Mouse (Mus musculus) bone marrow macrophage, adult 2 months (primary cell): ENCODE data around the gene Gramd4.

Source experiments
- CTCF ChIP-seq: IDR thresholded peaks from 2 replicates; pipeline ENCODE4 v1.5.1; 2012; ENCODE audit warnings: low read depth, mild to moderate bottlenecking, low read length, moderate library complexity
- POLR2A ChIP-seq: IDR thresholded peaks from 2 replicates; pipeline ENCODE4 v1.6.1; 2012; ENCODE audit warnings: mild to moderate bottlenecking, low read depth, low read length, borderline replicate concordance

GRCm38 (mm10) chr15:86185689-86186569 lies 128.4 kb downstream of the Gramd4 start, which contains the start of gene Cerk:
- TF ChIP-seq CTCF (peak; percentile 35; the same call in 1 of the 2 replicates), POLR2A (no peak; the same call in 1 of the 2 replicates)
